Mouse (Mus musculus) myocyte (in vitro differentiated cells): ENCODE results near the gene Gm17324. TPM values are rescaled to one million over a fixed set of nuclear protein-coding genes. Genes with fewer than 3 reads are reported as not detected.

ENCODE experiments used
- H3K27me3 ChIP-seq: one replicate; pipeline ENCODE4 v1.6.1; 2011; ENCODE audit not compliant: control insufficient read depth, insufficient read depth, insufficient read length
- H3K36me3 ChIP-seq: one replicate; pipeline ENCODE4 v1.6.1; 2011; ENCODE audit not compliant: control insufficient read depth, insufficient read depth
- H3K4me2 ChIP-seq: one replicate; pipeline ENCODE4 v1.6.1; 2011; ENCODE audit warnings: low read depth, control low read depth
- H3K4me3 ChIP-seq: one replicate; pipeline ENCODE4 v1.5.1; 2011; ENCODE audit warnings: mild to moderate bottlenecking, control low read depth, moderate library complexity
- H3K79me2 ChIP-seq: one replicate; pipeline ENCODE4 v1.6.1; 2011; ENCODE audit not compliant: control insufficient read depth, insufficient read depth
- H3ac ChIP-seq: one replicate; pipeline ENCODE4 v1.6.1; 2011; ENCODE audit not compliant: control insufficient read depth, insufficient read length
- CEBPB ChIP-seq: IDR thresholded peaks from 2 replicates; pipeline ENCODE4 v1.6.1; 2011; ENCODE audit warnings: mild to moderate bottlenecking, moderate library complexity; ENCODE audit not compliant: poor library complexity, insufficient read depth, severe bottlenecking
- E2F4 ChIP-seq: IDR thresholded peaks from one replicate; pipeline ENCODE4 v1.6.1; 2011; ENCODE audit warnings: mild to moderate bottlenecking, control low read depth, moderate library complexity; ENCODE audit not compliant: insufficient read depth
- MAX ChIP-seq: IDR thresholded peaks from one replicate; pipeline ENCODE4 v1.6.1; 2011; ENCODE audit warnings: low read depth, mild to moderate bottlenecking, control low read depth
- MYOD1 ChIP-seq, 3 experiments: IDR thresholded peaks; one replicate each; pipeline ENCODE4 v1.6.1; 2011; ENCODE audit warnings: control low read depth in 2 of 3, low read depth in 2 of 3, mild to moderate bottlenecking in 2 of 3, moderate library complexity in 1 of 3; ENCODE audit not compliant: insufficient read length in 2 of 3, control insufficient read depth in 1 of 3
- MYOG ChIP-seq, 3 experiments: IDR thresholded peaks; one replicate each; pipeline ENCODE4 v1.6.1; 2011; ENCODE audit warnings: control low read depth in 2 of 3, low read depth in 2 of 3, mild to moderate bottlenecking in 2 of 3; ENCODE audit not compliant: insufficient read length in 2 of 3, control insufficient read depth in 1 of 3, insufficient read depth in 1 of 3
- POLR2A ChIP-seq: IDR thresholded peaks from one replicate; pipeline ENCODE4 v1.6.1; 2011; ENCODE audit warnings: low read depth, mild to moderate bottlenecking, control low read depth, moderate library complexity; ENCODE audit not compliant: insufficient read length
- POLR2AphosphoS2 ChIP-seq: IDR thresholded peaks from one replicate; pipeline ENCODE4 v1.6.1; 2011; ENCODE audit warnings: low read depth, control low read depth; ENCODE audit not compliant: insufficient read length
- REST ChIP-seq: IDR thresholded peaks from one replicate; pipeline ENCODE4 v1.6.1; 2011; ENCODE audit warnings: mild to moderate bottlenecking, control low read depth, moderate library complexity; ENCODE audit not compliant: insufficient read depth, insufficient read length
- SRF ChIP-seq: IDR thresholded peaks from one replicate; pipeline ENCODE4 v1.6.1; 2011; ENCODE audit warnings: low read depth; ENCODE audit not compliant: control insufficient read depth, insufficient read length
- TCF12 ChIP-seq: IDR thresholded peaks from one replicate; pipeline ENCODE4 v1.6.1; 2011; ENCODE audit warnings: mild to moderate bottlenecking, control low read depth; ENCODE audit not compliant: poor library complexity, insufficient read depth, severe bottlenecking
- TCF3 ChIP-seq: IDR thresholded peaks from one replicate; pipeline ENCODE4 v1.6.1; 2011; ENCODE audit warnings: low read depth, control low read depth; ENCODE audit not compliant: insufficient read length
- USF1 ChIP-seq: IDR thresholded peaks from one replicate; pipeline ENCODE4 v1.6.1; 2011; ENCODE audit warnings: low read depth, mild to moderate bottlenecking, control low read depth, moderate library complexity
- polyA plus RNA-seq: library from polyadenylated mRNA; unstranded; fragments of >200 nt; fragmentation: generic; extraction: Trizol; gene quantifications from one replicate; pipeline ENCODE4 v1.2.1, GENCODE M21; 2012; ENCODE audit warnings: missing spikeins

Gm17324 gene
- polyA plus RNA-seq, 1 experiment: 0.13 TPM

DNA sequence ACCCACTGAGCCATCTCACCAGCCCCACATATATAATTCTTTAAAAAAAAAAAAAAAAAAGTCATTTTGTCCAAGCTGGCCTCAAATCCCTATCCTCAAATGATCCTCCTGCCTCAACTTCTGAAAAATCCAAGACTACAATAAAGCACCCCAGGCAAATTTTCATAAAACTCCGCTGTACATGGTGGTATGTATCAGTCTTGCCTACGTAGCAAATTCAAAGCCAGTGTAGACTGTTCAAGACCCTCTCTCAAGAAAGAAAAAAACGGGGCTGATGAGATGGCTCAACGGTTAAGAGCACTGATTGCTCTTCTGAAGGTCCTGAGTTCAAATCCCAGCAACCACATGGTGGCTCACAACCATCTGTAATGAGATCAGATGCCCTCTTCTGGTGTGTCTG is 27.3 kb upstream of the Gm17324 start:
- H3K4me3 ChIP-seq: no peak overlapping the region
- H3K36me3 ChIP-seq: peaks cover 59% of the 10 kb centered on the region
- no peaks in the 10 kb centered on the region for H3K27me3 ChIP-seq
- no peak overlapping the region for H3ac ChIP-seq
- no peak for TF ChIP-seq MAX
- TF ChIP-seq REST: no peak
- no peak for TF ChIP-seq POLR2AphosphoS2
- no peak for TF ChIP-seq TCF3
- TF ChIP-seq CEBPB: no peak
- TF ChIP-seq MYOD1 (IDR thresholded peaks at IDR 0.05; ENCODE audit: control insufficient read depth in 1 of 3, insufficient read length in 2 of 3, low read depth in 2 of 3): no peak
- no peak for TF ChIP-seq USF1
- TF ChIP-seq POLR2A: no peak
- no peak for TF ChIP-seq MYOG (IDR thresholded peaks at IDR 0.05; ENCODE audit: control insufficient read depth in 1 of 3, insufficient read depth in 1 of 3, insufficient read length in 2 of 3, low read depth in 2 of 3)
- H3K4me2 ChIP-seq: no peak overlapping the region
- peaks cover 28% of the 10 kb centered on the region for H3K79me2 ChIP-seq

DNA sequence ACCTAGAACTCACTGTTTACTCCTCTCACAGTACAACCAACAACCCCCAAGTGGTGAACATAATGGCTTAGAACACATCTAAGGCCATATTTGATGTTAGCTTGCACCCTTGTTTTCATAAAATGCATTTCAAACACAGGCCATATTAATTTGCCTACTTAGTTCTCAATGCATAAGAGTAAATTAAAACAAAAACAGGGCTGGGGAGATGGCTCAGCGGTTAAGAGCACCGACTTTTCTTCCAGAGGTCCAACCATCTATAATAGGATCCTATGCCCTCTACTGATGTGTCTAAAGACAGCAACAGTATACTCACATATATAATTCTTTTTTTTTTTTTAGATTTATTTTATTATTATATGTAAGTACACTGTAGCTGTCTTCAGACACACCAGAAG is 26.8 kb upstream of the Gm17324 start:
- TF ChIP-seq SRF: no peak
- TF ChIP-seq POLR2AphosphoS2: peak; percentile 34
- no peak for TF ChIP-seq TCF12
- H3K4me3 ChIP-seq: no peak overlapping the region
- H3K27me3 ChIP-seq: no peaks in the 10 kb centered on the region
- H3K36me3 ChIP-seq: peaks cover 59% of the 10 kb centered on the region
- H3ac ChIP-seq: no peak overlapping the region
- no peak overlapping the region for H3K4me2 ChIP-seq
- peaks cover 23% of the 10 kb centered on the region for H3K79me2 ChIP-seq

DNA sequence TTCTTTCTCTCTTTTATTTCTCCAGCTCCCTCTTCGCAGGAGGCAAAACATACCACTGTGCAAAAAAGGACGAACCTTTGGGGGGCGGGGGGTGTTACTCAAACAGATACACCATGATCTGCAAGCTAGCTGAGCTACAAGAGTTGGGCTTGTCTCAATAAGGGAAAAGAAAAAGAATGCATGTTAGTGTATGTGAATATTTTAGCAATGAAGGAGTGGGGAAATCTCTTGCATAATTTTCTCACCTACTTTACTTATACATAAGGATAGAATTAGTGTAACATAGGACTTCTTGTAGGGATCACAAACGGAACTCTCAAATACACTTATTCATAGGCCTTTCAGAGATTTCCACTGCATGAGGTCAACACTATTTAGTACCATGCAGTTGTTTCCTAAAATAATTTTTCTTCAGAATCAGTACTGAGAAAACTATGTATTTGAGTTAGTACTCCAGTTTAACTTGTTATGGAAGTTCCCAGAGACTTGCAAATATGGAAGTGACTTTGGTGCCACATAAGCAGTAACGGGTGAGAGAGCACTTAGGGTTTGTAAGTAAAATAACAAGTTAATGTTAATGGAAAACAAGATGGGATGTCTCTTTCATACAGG is 26.3 kb upstream of the Gm17324 start:
- Histone ChIP-seq H3K27me3 (no peaks in the 10 kb centered on the region), H3K79me2 (peaks cover 18% of the 10 kb centered on the region), H3K36me3 (peaks cover 58% of the 10 kb centered on the region), H3K4me3 (no peak overlapping the region), H3K4me2 (no peak overlapping the region), H3ac (no peak overlapping the region)
- no peak for TF ChIP-seq MAX
- no peak for TF ChIP-seq POLR2AphosphoS2
- TF ChIP-seq USF1: no peak
- TF ChIP-seq E2F4: no peak
- TF ChIP-seq MYOD1 (IDR thresholded peaks at IDR 0.05; ENCODE audit: control insufficient read depth in 1 of 3, insufficient read length in 2 of 3, low read depth in 2 of 3): no peak
- no peak for TF ChIP-seq TCF3
- no peak for TF ChIP-seq SRF
- TF ChIP-seq TCF12: no peak
- no peak for TF ChIP-seq POLR2A
- TF ChIP-seq MYOG (IDR thresholded peaks at IDR 0.05; ENCODE audit: control insufficient read depth in 1 of 3, insufficient read depth in 1 of 3, insufficient read length in 2 of 3, low read depth in 2 of 3): no peak
- TF ChIP-seq CEBPB: no peak
- no peak for TF ChIP-seq REST

- Histone ChIP-seq H3K4me2 (no peak overlapping the region), H3K27me3 (no peaks in the 10 kb centered on the region), H3K4me3 (no peak overlapping the region), H3ac (no peak overlapping the region), H3K36me3 (peaks cover 52% of the 10 kb centered on the region), H3K79me2 (peaks cover 12% of the 10 kb centered on the region)
- TF ChIP-seq POLR2AphosphoS2 (peak; percentile 58), REST (no peak)
Measured at GRCm38 (mm10) chr9:78474270-78474669, 25.7 kb upstream of the Gm17324 start.

GRCm38 (mm10) chr9:78473588-78473987 is 25.0 kb upstream of the Gm17324 start:
- H3K79me2 ChIP-seq: peaks cover 7% of the 10 kb centered on the region
- no peak overlapping the region for H3K4me2 ChIP-seq
- H3ac ChIP-seq: no peak overlapping the region
- TF ChIP-seq POLR2AphosphoS2: peak; percentile 50
- no peak for TF ChIP-seq MYOG (IDR thresholded peaks at IDR 0.05; ENCODE audit: control insufficient read depth in 1 of 3, insufficient read depth in 1 of 3, insufficient read length in 2 of 3, low read depth in 2 of 3)
- H3K4me3 ChIP-seq: no peak overlapping the region
- H3K27me3 ChIP-seq: no peaks in the 10 kb centered on the region
- peaks cover 45% of the 10 kb centered on the region for H3K36me3 ChIP-seq

DNA sequence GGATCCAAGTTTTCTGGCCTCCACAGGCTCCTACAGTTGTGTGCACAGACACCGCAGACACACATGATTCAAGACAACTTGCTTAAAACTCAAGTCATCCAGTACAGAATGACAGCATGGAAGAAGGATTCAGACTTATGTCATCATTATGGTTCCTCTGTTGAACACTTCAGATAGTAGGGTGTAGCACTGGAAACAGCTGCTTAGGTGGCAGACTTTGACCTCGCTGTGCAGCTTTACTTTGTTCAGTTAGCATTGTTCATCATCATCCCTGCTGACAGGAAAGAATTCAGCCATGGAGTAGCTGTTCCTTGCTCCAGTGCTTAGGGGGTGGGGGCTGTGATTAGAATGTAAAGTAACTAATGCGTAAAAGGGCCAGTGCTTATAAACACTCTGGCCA is 17.1 kb upstream of the Gm17324 start:
- no peak for TF ChIP-seq SRF
- no peak for TF ChIP-seq USF1
- no peak for TF ChIP-seq MYOG (IDR thresholded peaks at IDR 0.05; ENCODE audit: control insufficient read depth in 1 of 3, insufficient read depth in 1 of 3, insufficient read length in 2 of 3, low read depth in 2 of 3)
- TF ChIP-seq POLR2A: no peak
- TF ChIP-seq REST: no peak
- TF ChIP-seq TCF3: no peak
- no peak for TF ChIP-seq CEBPB
- no peaks in the 10 kb centered on the region for H3K79me2 ChIP-seq
- no peaks in the 10 kb centered on the region for H3K27me3 ChIP-seq
- H3ac ChIP-seq: no peak overlapping the region
- no peak overlapping the region for H3K4me3 ChIP-seq
- H3K36me3 ChIP-seq: peaks cover 33% of the 10 kb centered on the region
- H3K4me2 ChIP-seq: no peak overlapping the region
